Mouse (Mus musculus): ENCODE results near the gene Calm4.
"Not testable (repeated sequence)": the region's sequence is repeated elsewhere in the genome, so short reads cannot be mapped to it uniquely, and the experiment has no call there.

- not testable (repeated sequence) for TF ChIP-seq CTCF, POLR2A (IDR thresholded peaks at IDR 0.05; ENCODE audit: insufficient read depth, low read depth, low read length)
Measured at GRCm38 (mm10) chr13:3853648-3854333, 16.2 kb downstream of the Calm4 start, which contains the start of gene Calm5.
